In the genomic region with DNA sequence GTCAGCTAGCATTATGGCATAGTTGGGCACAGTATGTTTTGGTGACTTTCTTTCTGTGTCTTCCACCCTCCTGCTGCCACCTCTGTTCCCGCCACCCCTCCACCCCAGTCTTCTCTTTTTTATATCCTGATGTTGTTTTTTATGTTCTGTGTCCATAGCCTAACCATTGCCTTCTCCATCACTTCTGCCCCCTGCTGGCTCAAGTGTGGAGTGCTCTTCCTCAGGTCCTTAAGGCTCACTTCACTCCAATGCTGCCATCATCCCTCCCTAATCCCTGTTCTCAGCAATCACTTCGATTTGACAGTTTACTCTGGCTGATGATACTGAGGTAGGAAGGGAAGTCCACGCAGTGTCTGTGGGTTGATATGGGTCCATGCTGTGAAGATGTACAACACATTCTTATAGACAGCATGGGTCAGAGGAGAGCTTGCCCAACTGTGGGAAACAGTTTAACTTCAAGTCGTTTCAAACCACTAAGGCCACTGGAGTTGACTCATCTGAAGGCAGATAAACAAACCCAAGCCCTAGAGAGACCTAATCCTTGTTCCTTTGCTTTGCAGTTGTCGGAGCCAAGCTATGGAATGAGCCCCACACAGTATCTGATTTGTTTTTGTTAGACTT, we compare ENCODE assay signal across 8 mouse cellular contexts. TPM values are rescaled to one million over a fixed set of nuclear protein-coding genes. Genes with fewer than 3 reads are reported as not detected.
DNase-seq lines count a peak whose midpoint lies in the region; ATAC-seq lines count a peak whose summit lies in the region.

No protein-coding gene starts in this region.

- ATAC-seq in megakaryocyte-erythroid progenitor cell, adult 5-6 weeks (replicated peaks; ENCODE audit: low FRiP score, low TSS enrichment, poor library complexity, severe bottlenecking): 0 out of 2 replicates have a peak, but pooled peaks have one; percentile 50

- DNase-seq in heart, adult 18-20 months: peak; percentile 18 to 47
- no peak for DNase-seq in heart, adult 8-10 months (ENCODE audit: low spot score)
- peak; percentile 48 for DNase-seq in lung, postnatal 10 days
- no peak for DNase-seq in lung, postnatal 36 days
- DNase-seq in Muller cell, postnatal 12 days (ENCODE audit: inconsistent ontology term): peak; percentile 16
- DNase-seq in frontal cortex, postnatal 14 days (ENCODE audit: low spot score in 2 of 2): no peak
- DNase-seq in adrenal gland, postnatal 10 days: no peak

RNA-seq across cellular contexts. Expression of gene Dut, which starts 56.9 kb away (rescaled TPM):
- total RNA-seq in heart, adult 18-20 months (2021): 10 to 100 TPM; 31.9 to 32.5 TPM
- total RNA-seq in heart, adult 8-10 months (2022): 10 to 100 TPM; 29.6 to 32.2 (median 30.4) TPM
- total RNA-seq in megakaryocyte-erythroid progenitor cell, adult 5-6 weeks (2014; fragmentation: Nextera tagmentation): 495 and 588 TPM in 2 replicates
- 309 and 443 TPM in 2 replicates for total RNA-seq in megakaryocyte-erythroid progenitor cell, adult 5-6 weeks (2017)
- 10 to 100 TPM; 40.3 to 53.8 TPM for total RNA-seq in adrenal gland, postnatal 10 days (2021)

Comparison
In these comparisons a context has a peak if more than half of its experiments do, and no peak if none do; other contexts are left out.
1. DNase-seq: peak in heart, adult 18-20 months (2 of 2), lung, postnatal 10 days (single experiment) and Muller cell, postnatal 12 days (single experiment); none in heart, adult 8-10 months (single experiment), lung, postnatal 36 days (single experiment), frontal cortex, postnatal 14 days (0 of 2) and adrenal gland, postnatal 10 days (single experiment).
2. RNA of gene Dut, which starts 56.9 kb away (total RNA-seq): 309 to 588 TPM in megakaryocyte-erythroid progenitor cell, adult 5-6 weeks; 40.3 to 53.8 TPM in adrenal gland, postnatal 10 days, 31.9 to 32.5 TPM in heart, adult 18-20 months and 29.6 to 32.2 TPM in heart, adult 8-10 months; every median in the first group is over 4 times any median in the second.